Mouse (Mus musculus): ENCODE results near the gene Pkd1l1. TPM values are rescaled to one million over a fixed set of nuclear protein-coding genes. Genes with fewer than 3 reads are reported as not detected.

Pkd1l1 gene
- polyA plus RNA-seq, 1 experiment: not detected

DNA sequence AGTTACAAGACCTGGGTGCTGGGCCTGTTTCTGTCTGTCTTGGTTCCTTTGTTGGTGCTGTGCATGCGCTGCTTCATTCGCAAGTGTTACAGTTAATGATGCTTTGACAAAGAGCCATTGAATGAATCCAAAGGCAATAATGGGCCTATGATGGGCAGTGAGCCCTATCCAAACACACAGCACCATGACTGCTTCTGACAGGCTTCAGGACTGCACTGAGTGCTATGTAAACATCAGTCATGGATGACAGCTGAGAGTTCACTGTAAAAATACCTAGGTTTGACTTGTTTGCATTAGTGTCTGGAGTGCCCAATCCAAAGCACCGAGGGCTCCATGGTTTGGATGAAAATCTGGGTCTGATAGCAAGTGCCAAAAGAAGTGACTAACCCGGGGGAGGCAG, 138.9 kb downstream of the Pkd1l1 start:
- Histone ChIP-seq H3K4me2 (ENCODE audit: low read depth) (no peak overlapping the region), H3K79me2 (ENCODE audit: control insufficient read depth, insufficient read depth) (no peaks in the 10 kb centered on the region), H3K4me3 (no peak overlapping the region), H3K36me3 (ENCODE audit: control insufficient read depth, insufficient read depth) (no peaks in the 10 kb centered on the region), H3ac (ENCODE audit: control insufficient read depth, insufficient read length) (no peak overlapping the region), H3K27me3 (ENCODE audit: control insufficient read depth, insufficient read depth, insufficient read length) (no peaks in the 10 kb centered on the region)
- TF ChIP-seq MYOD1 (IDR thresholded peaks at IDR 0.05; ENCODE audit: control insufficient read depth in 1 of 3, insufficient read length in 2 of 3, low read depth in 2 of 3) (peak in 1 of 3 experiments; percentile 10), TCF3 (IDR thresholded peaks at IDR 0.05; ENCODE audit: insufficient read length, low read depth) (no peak)

DNA sequence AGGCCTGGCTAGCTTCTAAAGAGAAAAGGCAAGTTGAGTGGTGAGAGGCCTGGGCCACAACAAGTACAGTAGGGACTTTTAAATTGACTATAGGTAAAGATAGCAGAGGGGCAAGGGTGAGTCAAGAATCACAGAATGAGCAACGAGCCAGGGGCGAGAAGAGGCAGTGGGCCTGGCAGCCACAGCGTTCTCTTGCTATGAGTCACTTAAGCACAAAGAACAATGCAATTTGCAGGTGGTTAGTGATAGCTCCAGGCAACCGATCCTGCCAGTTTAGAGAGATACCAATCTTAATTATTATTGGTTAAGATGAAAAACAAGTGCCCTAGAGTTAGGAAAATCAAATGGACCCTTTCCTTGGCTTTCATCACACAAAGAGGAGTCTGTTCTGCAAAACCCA, 142.5 kb downstream of the Pkd1l1 start:
- no peaks in the 10 kb centered on the region for H3K27me3 ChIP-seq (ENCODE audit: control insufficient read depth, insufficient read depth, insufficient read length)
- no peak overlapping the region for H3K4me2 ChIP-seq (ENCODE audit: low read depth)
- TF ChIP-seq CEBPB (IDR thresholded peaks at IDR 0.05; ENCODE audit: insufficient read depth, poor library complexity, severe bottlenecking) (no peak), MYOD1 (IDR thresholded peaks at IDR 0.05; ENCODE audit: control insufficient read depth in 1 of 3, insufficient read length in 2 of 3, low read depth in 2 of 3) (no peak), E2F4 (IDR thresholded peaks at IDR 0.05; ENCODE audit: insufficient read depth) (no peak), POLR2AphosphoS2 (IDR thresholded peaks at IDR 0.05; ENCODE audit: insufficient read length, low read depth) (no peak), MYOG (IDR thresholded peaks at IDR 0.05; ENCODE audit: control insufficient read depth in 1 of 3, insufficient read depth in 1 of 3, insufficient read length in 2 of 3, low read depth in 2 of 3) (no peak), MAX (IDR thresholded peaks at IDR 0.05; ENCODE audit: low read depth) (no peak), REST (IDR thresholded peaks at IDR 0.05; ENCODE audit: insufficient read depth, insufficient read length) (no peak), USF1 (IDR thresholded peaks at IDR 0.05; ENCODE audit: low read depth) (no peak)
- no peaks in the 10 kb centered on the region for H3K36me3 ChIP-seq (ENCODE audit: control insufficient read depth, insufficient read depth)
- no peak overlapping the region for H3K4me3 ChIP-seq
- H3K79me2 ChIP-seq (ENCODE audit: control insufficient read depth, insufficient read depth): no peaks in the 10 kb centered on the region
- no peak overlapping the region for H3ac ChIP-seq (ENCODE audit: control insufficient read depth, insufficient read length)

DNA sequence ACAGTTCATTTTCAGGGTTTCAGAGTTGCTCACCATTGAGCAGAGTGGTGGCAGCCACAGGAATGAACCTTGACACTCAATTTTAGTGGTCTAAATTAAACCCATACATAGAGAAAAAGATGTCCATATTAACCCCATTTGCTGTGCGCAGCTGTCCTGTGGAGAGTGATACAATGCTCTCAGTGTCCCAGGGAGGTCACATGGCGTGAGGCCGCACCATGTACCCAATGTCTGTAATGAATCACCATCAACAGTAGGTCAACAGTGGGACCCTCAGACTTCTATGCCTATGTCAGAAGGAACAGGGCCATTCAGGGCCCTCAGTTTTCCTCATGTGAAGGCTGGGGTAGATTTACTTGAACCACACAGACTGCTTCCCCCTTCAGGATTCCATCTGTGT, 143.5 kb downstream of the Pkd1l1 start:
- H3K36me3 ChIP-seq (ENCODE audit: control insufficient read depth, insufficient read depth): no peaks in the 10 kb centered on the region
- no peaks in the 10 kb centered on the region for H3K79me2 ChIP-seq (ENCODE audit: control insufficient read depth, insufficient read depth)
- TF ChIP-seq E2F4 (IDR thresholded peaks at IDR 0.05; ENCODE audit: insufficient read depth): no peak
- TF ChIP-seq POLR2AphosphoS2 (IDR thresholded peaks at IDR 0.05; ENCODE audit: insufficient read length, low read depth): no peak
- TF ChIP-seq USF1 (IDR thresholded peaks at IDR 0.05; ENCODE audit: low read depth): no peak
- TF ChIP-seq MAX (IDR thresholded peaks at IDR 0.05; ENCODE audit: low read depth): no peak
- no peak for TF ChIP-seq MYOG (IDR thresholded peaks at IDR 0.05; ENCODE audit: control insufficient read depth in 1 of 3, insufficient read depth in 1 of 3, insufficient read length in 2 of 3, low read depth in 2 of 3)
- no peak for TF ChIP-seq TCF3 (IDR thresholded peaks at IDR 0.05; ENCODE audit: insufficient read length, low read depth)
- no peak for TF ChIP-seq REST (IDR thresholded peaks at IDR 0.05; ENCODE audit: insufficient read depth, insufficient read length)
- TF ChIP-seq POLR2A (IDR thresholded peaks at IDR 0.05; ENCODE audit: insufficient read length, low read depth): no peak
- TF ChIP-seq SRF (IDR thresholded peaks at IDR 0.05; ENCODE audit: control insufficient read depth, insufficient read length, low read depth): no peak
- TF ChIP-seq CEBPB (IDR thresholded peaks at IDR 0.05; ENCODE audit: insufficient read depth, poor library complexity, severe bottlenecking): no peak
- no peak for TF ChIP-seq TCF12 (IDR thresholded peaks at IDR 0.05; ENCODE audit: insufficient read depth, poor library complexity, severe bottlenecking)
- TF ChIP-seq MYOD1 (IDR thresholded peaks at IDR 0.05; ENCODE audit: control insufficient read depth in 1 of 3, insufficient read length in 2 of 3, low read depth in 2 of 3): no peak
- no peaks in the 10 kb centered on the region for H3K27me3 ChIP-seq (ENCODE audit: control insufficient read depth, insufficient read depth, insufficient read length)
- H3ac ChIP-seq (ENCODE audit: control insufficient read depth, insufficient read length): no peak overlapping the region
- no peak overlapping the region for H3K4me3 ChIP-seq
- H3K4me2 ChIP-seq (ENCODE audit: low read depth): no peak overlapping the region

DNA sequence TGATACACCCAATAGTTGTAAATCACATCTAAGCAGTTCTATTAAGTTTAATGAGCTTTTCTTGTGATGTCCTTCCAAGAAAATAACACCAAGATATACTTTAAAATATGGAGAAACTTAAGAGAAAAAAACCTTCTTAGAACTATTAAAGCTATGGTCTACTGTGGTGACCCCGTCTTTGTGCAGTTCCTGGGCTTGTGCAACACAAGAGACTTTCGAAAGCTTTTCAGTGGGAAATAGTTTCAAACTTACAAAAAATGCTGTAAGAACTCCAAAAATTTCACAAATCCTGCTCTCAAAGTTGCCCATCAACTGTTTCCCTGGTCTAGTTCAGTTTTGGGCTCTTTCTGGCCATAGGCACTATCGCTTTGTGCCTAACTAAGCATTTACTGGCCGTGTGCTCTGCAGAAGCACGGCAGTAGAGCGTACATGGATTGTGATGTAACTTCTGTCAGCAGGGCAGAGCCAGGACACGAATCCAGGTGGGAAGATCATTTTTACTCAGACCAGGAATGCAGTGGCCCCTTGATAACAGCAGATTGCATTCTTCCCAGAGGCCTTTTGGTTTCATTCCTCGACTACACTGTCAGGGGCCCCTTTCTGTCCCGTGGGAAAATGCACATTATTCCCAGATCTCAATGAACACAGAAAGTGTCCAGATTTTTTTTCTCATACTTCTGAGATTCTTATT, 144.1 kb downstream of the Pkd1l1 start:
- no peaks in the 10 kb centered on the region for H3K27me3 ChIP-seq (ENCODE audit: control insufficient read depth, insufficient read depth, insufficient read length)
- H3K4me2 ChIP-seq (ENCODE audit: low read depth): peak overlapping the region; percentile 32

DNA sequence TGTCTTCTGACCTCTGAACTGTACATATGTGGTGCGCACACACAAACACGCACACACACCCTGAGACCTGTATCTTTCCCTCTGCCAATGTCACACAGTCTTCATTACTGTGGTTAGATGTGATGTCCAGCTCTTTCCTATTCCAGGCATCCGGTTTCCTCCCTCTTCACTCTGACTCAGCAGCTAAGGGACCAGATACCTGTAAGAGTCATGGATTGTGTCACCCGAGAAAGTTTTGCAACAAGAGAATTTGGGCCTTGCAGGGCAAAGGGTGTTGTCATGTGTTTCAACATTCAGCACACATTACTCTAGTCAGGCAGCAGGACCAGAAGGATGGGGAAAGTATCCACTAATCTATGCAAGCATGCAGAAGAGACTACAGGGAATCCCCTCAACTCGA, 146.5 kb downstream of the Pkd1l1 start:
- Histone ChIP-seq H3K4me3 (no peak overlapping the region), H3K36me3 (ENCODE audit: control insufficient read depth, insufficient read depth) (no peaks in the 10 kb centered on the region), H3K27me3 (ENCODE audit: control insufficient read depth, insufficient read depth, insufficient read length) (no peaks in the 10 kb centered on the region), H3K79me2 (ENCODE audit: control insufficient read depth, insufficient read depth) (no peaks in the 10 kb centered on the region), H3K4me2 (ENCODE audit: low read depth) (no peak overlapping the region), H3ac (ENCODE audit: control insufficient read depth, insufficient read length) (no peak overlapping the region)
- TF ChIP-seq USF1 (IDR thresholded peaks at IDR 0.05; ENCODE audit: low read depth) (no peak), CEBPB (IDR thresholded peaks at IDR 0.05; ENCODE audit: insufficient read depth, poor library complexity, severe bottlenecking) (peak; percentile 80)

More for the DNA sequence above, 144.1 kb downstream of the Pkd1l1 start:
- Histone ChIP-seq H3K79me2 (ENCODE audit: control insufficient read depth, insufficient read depth) (no peaks in the 10 kb centered on the region), H3K4me3 (no peak overlapping the region), H3ac (ENCODE audit: control insufficient read depth, insufficient read length) (no peak overlapping the region), H3K36me3 (ENCODE audit: control insufficient read depth, insufficient read depth) (no peaks in the 10 kb centered on the region)
- no peak for TF ChIP-seq REST (IDR thresholded peaks at IDR 0.05; ENCODE audit: insufficient read depth, insufficient read length)

DNA sequence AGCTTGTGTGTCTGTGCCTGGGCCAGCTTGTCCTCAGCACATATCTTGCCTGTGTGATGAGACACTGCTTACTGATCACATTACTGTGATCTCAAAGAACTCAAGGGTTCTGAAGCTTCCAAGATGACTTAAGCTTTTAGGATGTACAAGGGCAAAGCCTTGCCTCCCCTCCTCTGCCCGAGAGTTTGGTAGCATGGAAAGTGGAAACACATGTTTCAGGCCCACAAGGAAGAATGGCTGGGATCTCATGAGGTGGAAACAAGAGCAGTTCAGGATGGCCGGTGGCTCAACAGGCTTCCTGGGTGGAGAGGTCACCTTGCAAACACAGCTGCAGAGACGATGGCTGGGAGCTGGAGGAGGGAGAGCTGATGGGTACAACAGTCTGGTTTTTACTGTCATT, 147.0 kb downstream of the Pkd1l1 start:
- H3ac ChIP-seq (ENCODE audit: control insufficient read depth, insufficient read length): no peak overlapping the region
- TF ChIP-seq MYOG (IDR thresholded peaks at IDR 0.05; ENCODE audit: control insufficient read depth in 1 of 3, insufficient read depth in 1 of 3, insufficient read length in 2 of 3, low read depth in 2 of 3) (no peak), MYOD1 (IDR thresholded peaks at IDR 0.05; ENCODE audit: control insufficient read depth in 1 of 3, insufficient read length in 2 of 3, low read depth in 2 of 3) (peak in 1 of 3 experiments; percentile 13)
- H3K79me2 ChIP-seq (ENCODE audit: control insufficient read depth, insufficient read depth): no peaks in the 10 kb centered on the region
- no peak overlapping the region for H3K4me3 ChIP-seq
- no peaks in the 10 kb centered on the region for H3K27me3 ChIP-seq (ENCODE audit: control insufficient read depth, insufficient read depth, insufficient read length)
- H3K4me2 ChIP-seq (ENCODE audit: low read depth): no peak overlapping the region
- no peaks in the 10 kb centered on the region for H3K36me3 ChIP-seq (ENCODE audit: control insufficient read depth, insufficient read depth)

Data from myocyte (in vitro differentiated cells).